Mouse (Mus musculus) inflammation-experienced regulatory T-cells, adult 6 months (primary cell): ENCODE measurements around the gene Slc22a23. TPM values are rescaled to one million over a fixed set of nuclear protein-coding genes. Genes with fewer than 3 reads are reported as not detected.

Experiments
- ATAC-seq: one replicate; pipeline ENCODE4 v1.8.0; 2017
- polyA plus RNA-seq, 3 experiments: library from polyadenylated mRNA; unstranded; fragments of 100-300 nt; shearing (Covaris generic); gene quantifications; one replicate each; pipeline ENCODE4 v1.2.1; 2017

The Slc22a23 gene
- polyA plus RNA-seq, 3 experiments from 2014 or later: 0.25 to 0.51 (median 0.35) TPM

DNA sequence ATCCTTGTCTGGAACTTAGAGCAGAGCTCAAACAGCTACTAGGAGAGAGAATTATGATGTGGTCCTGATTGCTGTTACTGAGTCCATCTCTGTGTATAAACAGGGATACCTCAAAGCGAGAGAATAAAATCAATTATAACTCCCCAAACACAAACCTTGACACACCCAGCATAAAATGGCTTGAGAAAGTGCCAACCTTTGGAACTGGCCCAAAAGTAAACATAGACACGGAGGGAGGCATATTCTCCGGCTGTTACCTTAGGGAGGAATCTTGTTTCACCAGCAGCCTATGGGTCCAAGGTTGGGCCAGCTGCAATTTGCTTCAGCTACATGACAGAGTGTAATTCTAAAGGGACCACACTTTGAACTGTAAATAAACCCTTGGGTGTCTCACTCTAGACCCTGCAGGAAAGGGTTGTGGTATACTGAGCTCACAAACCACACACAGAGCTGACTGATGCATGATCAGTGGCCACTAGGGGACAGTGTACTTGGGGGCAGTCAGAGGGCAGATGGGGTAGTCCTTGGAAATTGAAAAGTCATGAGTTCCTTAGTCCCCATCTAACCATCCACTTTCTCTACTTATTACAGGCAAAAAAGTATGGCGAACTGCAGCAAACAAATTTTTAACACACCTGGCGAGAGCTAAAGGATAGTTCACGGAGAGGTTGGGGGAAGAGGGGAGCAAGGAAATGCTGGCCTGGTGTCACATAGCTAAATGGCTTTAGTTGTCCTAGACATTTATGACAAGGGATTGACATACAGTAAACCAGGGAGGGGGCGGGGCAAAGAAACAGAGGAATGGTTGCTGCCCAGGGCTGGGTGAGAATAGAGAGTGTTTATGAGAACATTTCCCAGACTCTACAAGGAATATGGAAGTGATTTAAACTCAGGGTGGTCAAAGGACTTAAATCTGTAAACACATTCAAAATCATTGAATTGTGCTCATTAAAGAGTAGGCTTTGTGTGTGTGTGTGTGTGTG, 45.3 kb downstream of the Slc22a23 start:
- no peak for ATAC-seq

DNA sequence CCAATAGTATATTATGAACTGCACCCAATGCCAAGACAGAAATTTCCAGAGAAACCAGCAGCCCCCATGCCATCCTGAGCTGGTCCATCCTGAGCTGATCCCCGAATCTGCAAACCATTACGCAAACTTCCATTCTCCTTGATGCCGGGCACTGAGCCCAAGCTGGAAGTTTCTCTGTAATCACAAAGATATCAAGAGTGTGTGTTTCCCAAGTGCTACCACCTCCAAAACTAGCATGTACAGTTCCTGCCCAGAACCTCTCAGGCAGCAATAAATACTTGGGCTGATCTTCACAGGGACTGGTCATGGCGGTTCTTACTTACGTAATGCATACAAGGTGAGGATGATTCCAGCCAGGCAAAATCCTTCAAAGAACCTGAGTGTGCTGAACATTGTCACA, 46.3 kb downstream of the Slc22a23 start:
- no peak for ATAC-seq

DNA sequence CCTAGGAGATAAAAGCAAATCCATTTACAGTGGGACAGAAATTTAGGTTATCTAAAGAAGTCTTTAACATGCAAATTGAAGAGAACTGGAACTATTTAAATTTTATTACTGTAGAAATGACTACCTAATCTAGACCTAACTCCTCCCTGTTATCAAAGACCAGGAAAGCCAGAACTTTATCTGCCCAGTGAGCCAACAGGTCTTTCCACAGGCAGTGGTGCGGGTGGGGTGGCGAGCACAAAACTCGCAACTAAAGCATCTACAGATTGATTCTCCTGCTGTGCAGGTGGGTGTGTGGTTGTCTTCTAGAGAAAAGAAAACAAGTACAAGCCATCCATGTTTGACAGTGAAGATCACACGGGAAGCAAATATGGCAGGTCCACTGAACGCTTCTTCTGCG, 46.9 kb downstream of the Slc22a23 start:
- ATAC-seq: no peak

DNA sequence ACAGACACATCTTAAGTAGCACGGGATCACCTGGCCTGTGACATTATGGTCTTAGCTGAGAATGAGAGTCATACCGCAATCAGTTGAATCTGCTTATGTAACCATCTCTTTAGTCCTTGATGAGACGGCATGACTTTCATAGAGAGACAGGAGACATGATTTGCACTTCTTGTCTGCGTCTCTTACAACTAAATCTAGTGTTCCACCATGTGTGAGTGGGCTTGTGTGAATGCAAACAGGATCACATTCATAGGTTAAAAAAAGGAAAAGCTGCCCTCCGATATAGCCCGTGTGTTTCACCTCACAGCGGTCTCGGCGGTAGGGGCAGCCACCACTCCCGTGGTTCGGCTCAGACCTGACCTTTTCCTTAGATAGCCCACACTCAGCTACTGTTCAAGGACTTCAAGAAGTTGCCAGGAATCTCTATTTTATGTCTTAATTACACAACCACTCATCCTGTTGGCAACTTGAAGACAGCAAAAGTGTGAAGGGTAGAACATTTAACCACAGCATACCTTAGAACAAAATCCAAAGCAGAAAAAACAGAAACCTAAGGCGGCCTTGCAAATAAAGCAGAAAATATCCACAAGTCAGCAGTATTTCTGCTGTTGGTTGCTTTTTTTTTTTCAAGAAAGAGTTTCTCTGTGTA, 49.1 kb downstream of the Slc22a23 start:
- no peak for ATAC-seq

DNA sequence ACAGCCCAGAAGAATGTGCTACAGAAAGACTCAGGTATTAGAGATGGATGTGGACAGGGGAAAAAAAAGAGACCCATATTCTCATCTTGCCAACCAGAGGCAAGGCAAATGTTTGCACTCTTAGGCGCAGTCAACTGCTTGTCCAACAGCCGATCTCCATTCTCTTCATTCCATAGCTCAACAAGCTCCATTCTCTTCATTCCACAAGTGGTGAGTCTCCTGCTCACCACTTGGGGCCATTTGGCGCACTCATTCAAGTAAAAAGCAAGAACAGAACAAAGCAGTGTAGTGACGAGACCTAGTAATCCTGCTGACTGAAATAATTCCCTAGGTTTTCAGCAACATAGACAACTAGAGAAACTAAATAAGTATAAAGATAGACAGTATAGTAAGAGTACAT, 50.8 kb downstream of the Slc22a23 start:
- ATAC-seq: no peak

DNA sequence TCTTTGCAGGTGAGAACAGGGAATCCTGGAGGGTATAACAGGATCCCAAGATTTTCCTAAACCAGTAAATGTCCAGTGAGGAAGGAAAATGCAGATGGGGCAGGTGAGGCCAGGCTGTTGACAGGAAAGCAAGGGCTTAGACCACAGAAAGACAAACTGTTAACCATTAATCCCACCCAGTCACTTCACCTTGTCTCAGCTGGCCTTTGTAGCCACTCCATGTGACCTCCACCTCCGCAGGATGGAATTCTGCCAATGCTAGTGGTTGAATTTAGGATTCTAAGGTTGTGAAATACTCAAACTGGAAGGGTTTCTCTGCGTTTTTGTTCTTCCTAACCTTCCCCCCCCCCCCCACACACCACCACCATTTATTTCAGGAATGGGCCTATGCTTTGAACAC, 52.9 kb downstream of the Slc22a23 start:
- ATAC-seq: no peak

DNA sequence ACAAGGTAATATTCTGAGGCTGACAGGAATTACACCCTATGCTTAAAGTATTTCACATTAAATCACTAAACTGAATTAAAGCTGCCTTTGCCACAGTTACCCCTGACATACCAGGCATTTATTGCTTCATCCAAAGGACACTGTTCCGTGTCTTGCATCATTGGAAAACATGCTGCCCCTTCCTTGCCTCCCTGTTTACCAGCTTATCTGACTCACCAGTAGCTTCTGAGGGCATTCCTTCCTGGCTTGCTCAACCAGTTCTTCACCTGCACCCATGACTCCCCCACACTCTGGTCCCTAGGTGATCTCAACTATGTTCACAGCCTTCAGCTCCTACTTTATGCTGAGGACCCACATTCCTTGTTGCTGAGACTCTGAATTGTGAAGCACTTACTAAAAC, 54.6 kb downstream of the Slc22a23 start:
- no peak for ATAC-seq

DNA sequence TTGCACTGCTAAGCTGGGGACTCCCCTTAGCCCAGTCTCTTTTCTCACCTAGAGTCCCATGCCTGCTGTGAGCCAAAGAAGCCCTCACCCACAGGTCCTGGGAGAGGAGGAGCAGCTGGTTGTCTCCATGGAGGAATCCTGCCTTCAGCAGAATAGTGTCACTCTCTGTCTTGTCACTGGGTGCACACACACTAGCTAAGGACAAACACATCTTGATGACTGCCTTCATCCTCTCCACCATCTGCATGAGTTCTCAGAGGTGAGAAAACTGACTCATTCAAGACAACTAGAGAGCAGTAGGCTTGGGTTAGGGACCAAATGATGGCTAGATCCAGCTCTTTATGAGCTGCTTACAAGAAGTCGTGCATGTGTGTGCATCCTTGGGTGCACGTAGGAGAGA, 55.4 kb downstream of the Slc22a23 start:
- no peak for ATAC-seq

DNA sequence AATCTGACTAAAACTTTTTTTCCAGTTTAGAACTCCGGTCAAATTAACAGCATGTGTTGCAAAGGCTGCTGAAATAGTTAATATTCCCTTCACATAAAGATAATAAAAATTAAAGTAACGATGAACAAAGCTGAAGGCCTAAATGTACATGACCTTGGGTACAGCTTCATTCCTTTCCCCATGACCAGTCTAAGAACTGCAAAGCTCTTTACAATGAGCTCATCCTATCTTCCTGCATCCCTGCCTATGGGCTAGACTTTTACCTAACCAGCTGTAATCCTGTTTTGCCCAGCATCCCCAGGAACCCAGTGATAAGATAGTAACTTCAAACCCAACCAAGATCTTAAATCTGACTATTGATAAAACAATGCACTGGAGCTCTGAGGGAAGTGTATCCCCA, 56.9 kb downstream of the Slc22a23 start:
- ATAC-seq: no peak

DNA sequence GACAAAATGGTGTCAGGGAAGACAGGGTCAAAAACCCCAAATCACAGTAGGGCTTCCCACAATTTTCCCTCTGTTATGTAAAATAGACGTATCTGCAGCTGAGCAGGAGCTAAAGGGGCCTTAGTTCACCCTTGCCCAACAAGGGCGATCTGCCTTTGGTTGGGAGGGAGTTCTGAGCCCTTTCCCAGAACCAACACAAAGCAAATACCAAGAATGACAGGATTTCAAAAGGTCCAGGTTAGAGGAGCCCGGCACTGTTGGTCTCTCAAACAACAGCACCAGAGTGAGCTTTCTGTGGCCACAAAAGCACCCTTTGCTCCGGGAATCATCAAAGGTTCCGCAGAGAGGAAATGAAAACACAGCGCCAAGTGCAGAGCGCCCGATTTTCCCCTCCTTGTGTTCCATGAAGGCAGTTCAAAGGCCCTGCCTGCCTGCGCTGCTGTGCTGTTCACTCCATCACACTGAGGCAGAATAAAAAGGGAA, 57.3 kb downstream of the Slc22a23 start:
- no peak for ATAC-seq

DNA sequence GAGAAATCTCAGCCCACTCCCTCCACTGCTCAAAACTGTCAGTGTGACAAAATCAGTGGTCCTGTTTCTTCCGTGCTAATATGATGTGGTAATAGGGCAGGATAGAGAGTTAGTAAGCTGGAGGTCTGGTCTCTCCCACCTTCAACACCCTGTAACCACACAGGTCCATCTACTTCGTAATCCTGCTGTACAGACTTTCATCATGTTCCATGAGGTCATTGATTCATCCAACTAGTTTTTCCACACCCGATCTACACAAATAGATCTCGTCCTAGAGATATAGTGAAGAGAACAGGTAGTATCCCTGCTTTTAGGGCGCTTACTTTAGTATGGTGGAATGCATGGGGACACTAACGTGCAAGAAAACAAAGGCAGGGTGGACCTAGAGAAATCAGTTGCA, 63.6 kb downstream of the Slc22a23 start:
- no peak for ATAC-seq

DNA sequence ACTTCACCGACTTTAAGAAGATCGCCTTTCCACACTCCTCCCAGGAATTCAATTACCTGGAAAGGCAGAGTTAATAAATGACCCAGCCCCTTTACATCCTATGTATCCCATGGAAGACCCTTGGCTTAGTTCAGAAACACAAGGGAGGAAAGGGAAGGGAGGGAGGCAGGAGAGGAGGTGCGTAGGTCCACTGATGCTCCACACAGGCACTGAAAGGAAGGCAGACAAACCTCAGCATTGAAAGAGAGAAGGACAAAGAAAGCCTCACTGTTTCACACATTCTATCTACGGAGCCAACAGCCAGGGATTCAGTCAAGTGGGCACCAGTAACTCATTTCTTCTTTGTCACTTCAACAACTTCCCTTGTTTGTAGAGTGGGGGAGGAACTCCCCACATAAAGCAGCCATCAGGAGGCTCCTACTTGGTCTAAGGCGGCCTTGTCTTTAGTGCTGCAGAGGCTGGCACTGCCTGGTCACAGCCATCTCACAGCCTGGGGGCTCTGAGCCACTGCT, 66.2 kb downstream of the Slc22a23 start:
- ATAC-seq: no peak

DNA sequence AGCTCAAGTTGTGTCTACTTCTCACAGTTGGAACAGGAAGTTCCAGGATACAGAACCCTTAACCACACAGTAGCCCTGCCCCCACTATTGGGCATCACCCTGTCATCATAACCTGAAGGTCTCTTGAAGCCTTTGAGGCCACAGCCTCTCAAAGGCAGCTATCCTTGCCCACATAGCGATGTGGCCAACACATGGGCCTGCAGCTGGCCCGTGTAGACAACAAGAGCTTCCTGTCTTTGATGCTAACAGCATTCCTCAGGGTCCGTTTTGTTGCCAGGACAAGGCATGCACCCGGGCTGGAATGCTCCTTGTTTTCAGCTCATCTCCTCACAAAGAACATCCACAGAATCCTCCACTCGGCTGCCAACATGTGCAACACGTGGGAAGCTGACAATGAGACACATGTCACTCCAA, 66.7 kb downstream of the Slc22a23 start:
- ATAC-seq: no peak

DNA sequence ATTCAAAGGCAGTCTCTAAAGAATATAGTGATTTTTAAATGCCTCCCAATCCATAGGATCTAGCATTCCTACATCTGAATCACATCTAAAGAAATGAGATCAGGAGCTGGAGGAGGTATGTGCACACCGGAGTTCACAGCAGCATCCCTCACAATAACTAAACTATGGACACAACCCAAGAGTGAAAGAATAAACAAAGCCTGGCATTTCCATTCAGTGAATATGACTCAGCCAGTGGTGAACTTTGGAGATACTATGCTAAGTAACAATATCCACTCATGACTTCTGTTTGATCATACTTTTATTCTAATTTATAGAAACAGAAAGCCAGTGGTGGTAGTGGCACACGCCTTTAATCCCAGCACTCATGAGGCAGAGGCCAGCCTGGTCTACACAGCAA, 67.4 kb downstream of the Slc22a23 start:
- no peak for ATAC-seq

DNA sequence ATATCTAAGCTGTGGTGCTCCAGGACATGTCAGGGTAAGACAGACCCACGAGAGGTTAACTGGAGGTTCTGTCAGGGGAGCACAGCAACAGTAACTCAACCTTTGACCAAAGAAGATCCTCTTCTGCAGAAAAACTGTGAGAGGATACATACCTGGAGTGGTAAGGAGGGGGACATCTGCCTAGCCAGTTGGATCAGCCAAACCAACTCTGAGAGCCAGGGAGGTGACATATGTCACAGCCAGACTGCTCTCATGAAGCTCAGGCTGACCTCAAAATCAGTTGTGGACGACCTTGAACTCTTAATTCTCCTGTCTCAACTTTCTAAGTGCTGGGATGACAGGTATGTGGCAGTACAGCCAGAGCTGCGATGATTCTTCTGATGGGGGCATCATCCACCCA, 68.0 kb downstream of the Slc22a23 start:
- no peak for ATAC-seq

DNA sequence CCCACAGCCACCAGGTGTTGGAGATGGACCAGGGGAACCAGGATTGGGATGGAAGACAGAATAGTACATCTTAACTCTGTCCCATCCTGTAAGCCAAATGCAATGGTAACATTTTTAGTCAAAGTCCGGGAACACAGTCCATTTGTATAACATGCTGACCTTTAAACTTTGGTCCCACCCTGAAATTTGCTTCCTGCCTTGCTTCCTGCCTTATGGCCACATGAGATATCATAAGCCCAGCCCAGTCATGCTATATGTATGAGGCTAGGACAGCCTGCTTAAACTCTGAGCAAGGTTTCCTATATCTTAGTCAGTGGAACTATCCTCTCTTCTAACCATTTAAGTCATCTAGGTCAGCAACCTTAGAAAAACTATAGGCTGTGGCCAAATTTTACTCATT, 70.1 kb downstream of the Slc22a23 start:
- ATAC-seq: no peak

DNA sequence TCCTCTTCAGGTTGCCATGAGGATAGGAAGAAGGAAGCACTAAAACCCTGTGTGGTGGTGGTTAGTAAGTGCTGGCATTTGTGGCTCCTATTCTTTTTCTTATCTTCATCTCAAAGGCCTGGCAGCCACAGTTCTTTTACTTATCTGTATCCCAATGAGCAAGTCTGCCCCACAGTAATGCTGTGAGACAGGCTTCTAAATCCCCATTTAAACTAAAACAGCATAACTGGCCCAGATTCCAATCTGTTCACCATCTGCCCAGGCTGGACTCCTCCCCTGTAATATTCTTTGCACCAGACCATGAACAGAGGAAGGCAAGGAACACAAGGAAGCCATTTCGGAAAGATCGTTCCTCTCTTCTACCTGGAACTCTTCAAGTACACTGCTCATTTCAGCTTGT, 70.6 kb downstream of the Slc22a23 start:
- no peak for ATAC-seq

DNA sequence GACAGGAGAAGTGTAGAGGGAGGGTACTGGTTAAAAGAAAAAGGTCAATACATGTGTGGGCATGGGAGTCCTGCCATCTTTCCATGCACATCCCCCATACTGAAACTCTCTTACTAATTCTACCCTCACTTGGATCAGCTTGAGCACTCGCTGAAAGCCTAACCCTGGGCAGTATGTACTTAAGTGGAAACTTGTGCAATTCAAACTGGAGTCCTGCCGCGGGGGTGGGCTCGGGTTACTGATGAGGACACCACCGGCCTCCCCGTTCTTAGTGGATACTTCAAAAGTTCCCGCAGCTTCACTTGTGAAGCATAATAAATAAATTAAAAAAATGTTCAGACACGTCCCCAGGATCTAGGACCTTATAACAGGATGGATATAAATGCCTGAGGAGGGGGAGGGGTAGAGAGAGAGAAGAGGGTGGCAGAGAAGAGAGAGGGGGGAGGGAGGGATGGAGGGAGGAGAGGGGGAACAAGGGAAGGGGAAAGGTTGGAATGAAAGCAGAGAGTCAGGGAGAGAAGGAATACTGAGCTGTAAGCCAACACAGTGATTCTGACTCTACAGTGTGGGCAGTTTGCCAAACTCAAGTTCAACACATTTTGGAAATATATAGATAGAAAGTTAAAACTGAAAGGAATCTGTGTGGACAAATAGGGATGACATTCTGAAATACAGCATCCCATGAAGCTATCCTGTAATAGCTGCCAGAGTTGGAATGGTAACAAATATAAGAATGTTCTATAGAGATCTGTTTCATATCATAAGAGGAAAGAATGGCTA, 72.5 kb downstream of the Slc22a23 start:
- no peak for ATAC-seq

DNA sequence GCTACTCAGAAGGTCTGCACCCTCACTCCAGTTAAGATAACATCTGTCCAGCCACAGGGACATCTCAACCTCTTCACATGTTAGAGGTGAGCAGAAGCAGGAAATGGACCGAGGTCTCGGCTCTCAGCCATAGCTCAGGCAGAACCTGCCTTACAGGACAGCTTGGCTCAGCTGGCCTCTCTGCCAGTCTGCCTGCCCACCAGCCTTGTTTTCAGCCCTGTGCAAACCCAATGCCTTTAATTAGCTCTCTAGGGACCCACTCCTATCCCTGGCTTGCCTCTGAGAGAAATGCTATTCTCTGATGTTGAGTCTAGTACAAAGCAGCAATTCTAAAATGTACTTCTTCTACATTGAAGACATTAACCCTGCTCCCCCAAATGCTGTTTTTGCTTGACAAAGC, 73.3 kb downstream of the Slc22a23 start:
- no peak for ATAC-seq

DNA sequence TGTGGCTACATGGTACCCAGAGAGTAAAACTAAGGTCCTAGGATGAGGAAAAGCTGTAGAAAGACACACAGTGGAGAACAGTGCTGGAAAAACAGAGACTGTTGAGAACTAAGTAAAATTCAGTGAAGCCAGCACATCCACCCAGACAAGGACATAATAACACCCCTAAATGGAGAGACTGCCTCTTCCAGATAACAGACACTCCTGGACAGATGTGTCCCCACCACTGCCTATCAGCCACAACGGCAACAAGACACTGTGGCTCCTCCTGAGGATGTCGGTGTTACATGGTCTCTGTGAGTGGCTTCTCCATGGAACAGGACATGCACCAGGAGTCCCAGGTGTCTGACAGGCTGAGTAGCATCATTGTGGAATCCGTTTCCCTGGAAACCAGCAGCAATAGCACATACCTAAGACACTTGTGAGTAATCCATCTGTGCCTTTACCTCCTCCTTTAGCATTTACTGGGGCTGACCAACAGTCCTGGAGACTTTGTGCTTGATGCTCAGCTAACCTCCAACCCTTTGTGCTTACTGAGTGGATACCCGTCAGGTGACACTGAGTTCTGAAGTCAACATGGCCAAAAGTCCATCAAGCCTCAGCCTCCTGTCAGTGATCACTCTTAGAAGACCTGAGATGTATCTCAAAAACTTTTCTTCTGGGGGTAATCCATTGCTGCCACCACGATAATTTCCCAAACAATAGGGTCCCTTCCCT, 73.9 kb downstream of the Slc22a23 start:
- ATAC-seq: no peak

DNA sequence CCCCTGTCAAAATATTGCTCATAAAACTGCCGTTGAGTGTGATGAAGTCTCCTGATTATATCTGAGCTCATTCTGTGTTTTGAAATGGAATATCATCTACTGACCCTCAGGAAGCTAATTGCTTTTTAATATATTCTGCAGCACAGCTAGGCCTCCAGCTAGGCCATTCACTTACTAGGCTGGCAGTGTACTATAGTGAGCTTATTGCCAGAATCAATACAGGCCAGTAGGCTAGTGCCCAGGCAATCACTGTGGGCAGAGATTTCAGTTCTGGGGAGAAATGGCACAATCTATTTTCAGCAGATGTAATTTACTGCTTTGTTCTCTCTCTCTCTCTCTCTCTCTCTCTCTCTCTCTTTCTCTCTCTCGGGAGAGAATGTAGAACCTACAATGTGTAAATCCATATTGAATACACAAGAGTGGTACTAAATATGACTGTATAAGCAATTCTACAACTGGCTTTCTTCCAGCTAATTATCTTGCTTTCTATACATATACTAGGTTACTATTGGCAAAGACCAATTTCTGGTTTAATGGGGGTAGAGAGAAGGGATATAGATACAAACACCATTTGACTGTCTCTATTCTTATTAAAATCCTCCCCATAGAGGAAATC, 75.5 kb downstream of the Slc22a23 start:
- ATAC-seq: no peak
